Mouse (Mus musculus) midbrain, postnatal 0 days (tissue): ENCODE measurements at regions not wholly inside any gene's neighbourhood (a gene's known extent, or its start where the extent isn't known, plus 50 kb on each side); places are given as distances from the start of the nearest gene placed in this dataset.

ENCODE experiments used
- ATAC-seq: fragments of 200-750 bp; cut with Nextera tagmentation; 2 replicates; pipeline ENCODE4 v1.8.0; 2017; ENCODE audit warnings: moderate number of reproducible peaks, mild to moderate bottlenecking, moderate TSS enrichment, moderate library complexity; ENCODE audit not compliant: low FRiP score
- DNase-seq: peaks from one replicate; pipeline ENCODE4 v3.0.0-alpha.2; 2015; ENCODE audit warnings: low spot score
- H3K27ac ChIP-seq: fragments of 300-500 bp; sonication (generic); 2 replicates; pipeline ENCODE4 v1.5.1; 2014; ENCODE audit warnings: low read depth, mild to moderate bottlenecking, low read length, mixed read lengths
- H3K27me3 ChIP-seq: fragments of 300-500 bp; sonication (generic); 2 replicates; pipeline ENCODE4 v1.6.1; 2014; ENCODE audit warnings: low read length, control low read depth, mixed read lengths; ENCODE audit not compliant: insufficient read depth
- H3K36me3 ChIP-seq: fragments of 300-500 bp; sonication (generic); 2 replicates; pipeline ENCODE4 v1.6.1; 2014; ENCODE audit warnings: low read length, control low read depth, mixed read lengths; ENCODE audit not compliant: insufficient read depth
- H3K4me1 ChIP-seq: fragments of 300-500 bp; sonication (generic); 2 replicates; pipeline ENCODE4 v1.6.1; 2014; ENCODE audit warnings: mild to moderate bottlenecking, control low read depth, antibody characterized with exemption, low read length, mixed read lengths; ENCODE audit not compliant: insufficient read depth
- H3K4me2 ChIP-seq: fragments of 300-500 bp; sonication (generic); 2 replicates; pipeline ENCODE4 v1.6.1; 2014; ENCODE audit warnings: low read depth, mild to moderate bottlenecking, low read length, mixed read lengths; ENCODE audit not compliant: poor library complexity, severe bottlenecking
- H3K4me3 ChIP-seq: fragments of 300-500 bp; sonication (generic); 2 replicates; pipeline ENCODE4 v1.5.1; 2014; ENCODE audit warnings: low read depth, mild to moderate bottlenecking, low read length, moderate library complexity
- H3K9ac ChIP-seq: fragments of 300-500 bp; sonication (generic); replicated peaks from 2 replicates; pipeline ENCODE4 v1.6.1; 2014; ENCODE audit warnings: mild to moderate bottlenecking, low read length, moderate library complexity, mixed read lengths; ENCODE audit not compliant: poor library complexity, severe bottlenecking
- H3K9me3 ChIP-seq: fragments of 300-500 bp; sonication (generic); 2 replicates; pipeline ENCODE4 v1.6.1; 2016; ENCODE audit warnings: low read length, control low read depth
- CTCF ChIP-seq: IDR thresholded peaks from 2 replicates; pipeline ENCODE4 v1.5.1; 2016; ENCODE audit warnings: antibody characterized with exemption, mild to moderate bottlenecking
- WGBS: fragments of 180-500 bp; shearing (Covaris S2); extraction: QIAGEN DNeasy Blood & Tissue Kit; methylation state at CpG from one replicate; pipeline ENCODE4 v1.1.7; 2014; 5-methylcytosine and 5-hydroxymethylcytosine counted together

DNA sequence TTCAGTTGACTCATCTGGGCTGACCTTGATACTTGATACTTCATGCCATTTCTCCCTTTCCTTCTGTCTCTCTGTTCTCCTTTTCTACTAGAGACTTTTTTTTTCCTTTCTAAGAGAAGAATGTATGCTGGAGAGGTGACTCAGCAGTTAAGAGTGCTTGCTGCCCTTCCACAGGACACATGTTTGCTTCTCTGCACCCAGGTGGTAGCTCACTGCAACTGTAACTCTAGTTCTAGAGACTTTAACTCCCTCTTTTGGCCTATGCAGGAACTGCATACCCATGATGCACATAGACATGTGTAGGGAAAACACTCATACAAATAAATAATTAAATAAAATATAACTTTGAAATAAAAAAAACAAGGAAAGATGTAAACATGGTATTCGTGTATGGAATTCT lies 221.5 kb upstream of the Nr2f2 start:
- Histone ChIP-seq H3K4me1 (no peaks in the 10 kb centered on the region), H3K27me3 (peaks cover 26% of the 10 kb centered on the region), H3K9ac (no peak overlapping the region), H3K9me3 (no peaks in the 10 kb centered on the region), H3K36me3 (no peaks in the 10 kb centered on the region), H3K27ac (no peak overlapping the region), H3K4me2 (no peak overlapping the region), H3K4me3 (no peak overlapping the region)
- no peak for TF ChIP-seq CTCF
- 97% methylated on average over 1 of the region's 1 CpGs for WGBS
- DNase-seq, result no peak
- ATAC-seq, result no peak

GRCm38 (mm10) chr7:70584480-70584879 lies 217.9 kb upstream of the Nr2f2 start:
- Histone ChIP-seq H3K4me2 (no peak overlapping the region), H3K9ac (no peak overlapping the region)
- ATAC-seq, result no peak

GRCm38 (mm10) chr7:70576112-70576910 lies 209.8 kb upstream of the Nr2f2 start:
- H3K4me2 ChIP-seq, result no peak overlapping the region
- no peak overlapping the region for H3K9ac ChIP-seq
- H3K4me1 ChIP-seq, result no peaks in the 10 kb centered on the region
- DNase-seq (peak; percentile 22), ATAC-seq (no peak)
- H3K27me3 ChIP-seq, result no peaks in the 10 kb centered on the region
- H3K36me3 ChIP-seq, result no peaks in the 10 kb centered on the region
- no peaks in the 10 kb centered on the region for H3K9me3 ChIP-seq
- no peak for TF ChIP-seq CTCF
- 37% methylated on average over 15 of the region's 15 CpGs for WGBS
- no peak overlapping the region for H3K27ac ChIP-seq
- H3K4me3 ChIP-seq, result no peak overlapping the region

More at GRCm38 (mm10) chr7:70584480-70584879, 217.9 kb upstream of the Nr2f2 start:
- Histone ChIP-seq H3K9me3 (no peaks in the 10 kb centered on the region), H3K4me3 (no peak overlapping the region), H3K27ac (no peak overlapping the region), H3K4me1 (no peaks in the 10 kb centered on the region), H3K36me3 (no peaks in the 10 kb centered on the region), H3K27me3 (peaks cover 17% of the 10 kb centered on the region)
- no peak for DNase-seq
- no peak for TF ChIP-seq CTCF
- 76% methylated on average over 13 of the region's 13 CpGs for WGBS

DNA sequence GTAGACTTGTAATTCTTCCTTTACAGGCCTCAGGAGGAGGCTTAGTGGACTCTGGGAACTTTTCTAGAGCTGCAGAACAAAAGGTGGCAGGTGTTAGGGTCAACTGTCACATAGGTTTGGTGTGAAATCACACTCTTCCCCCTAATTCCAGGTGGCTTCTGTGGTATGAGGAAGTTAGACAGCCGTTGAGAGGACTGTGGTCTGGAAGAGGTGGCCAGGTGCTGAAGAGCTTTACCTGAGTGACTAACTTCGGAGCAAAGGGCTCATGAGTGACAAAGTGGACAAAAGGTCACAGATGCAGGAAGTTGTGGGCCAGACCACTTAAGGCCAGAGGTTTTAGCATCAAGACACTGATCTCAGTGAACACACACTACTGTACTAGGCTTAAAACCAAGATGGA lies 209.1 kb upstream of the Nr2f2 start:
- Histone ChIP-seq H3K4me2 (no peak overlapping the region), H3K9me3 (no peaks in the 10 kb centered on the region), H3K9ac (no peak overlapping the region), H3K4me1 (no peaks in the 10 kb centered on the region), H3K36me3 (no peaks in the 10 kb centered on the region), H3K27ac (no peak overlapping the region), H3K27me3 (no peaks in the 10 kb centered on the region), H3K4me3 (no peak overlapping the region)
- ATAC-seq (no peak), DNase-seq (no peak)
- TF ChIP-seq CTCF, result no peak
- WGBS, result 83% methylated on average over 2 of the region's 2 CpGs

DNA sequence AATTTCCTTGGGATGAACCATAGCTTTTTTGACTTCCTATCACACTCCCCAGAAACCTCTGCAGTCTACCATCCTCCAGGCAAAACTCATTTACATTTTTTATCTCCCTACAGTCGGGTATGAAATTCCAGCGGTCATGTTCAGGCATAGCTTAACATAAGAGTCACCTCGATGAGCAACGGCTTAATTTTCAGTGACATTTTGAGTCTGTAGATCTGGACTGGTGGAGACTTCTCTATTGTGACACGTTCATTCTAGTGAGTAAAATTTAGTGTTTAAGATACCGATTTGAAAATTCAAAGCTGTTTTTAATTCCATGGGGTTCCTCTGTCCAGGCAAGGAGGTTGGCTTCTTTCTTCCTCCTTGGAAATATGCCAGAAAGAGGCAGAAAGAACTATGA lies 207.7 kb upstream of the Nr2f2 start:
- ATAC-seq (no peak), DNase-seq (no peak)
- Histone ChIP-seq H3K27ac (no peak overlapping the region), H3K9me3 (no peaks in the 10 kb centered on the region), H3K4me3 (no peak overlapping the region), H3K9ac (no peak overlapping the region), H3K36me3 (no peaks in the 10 kb centered on the region), H3K4me1 (no peaks in the 10 kb centered on the region), H3K27me3 (no peaks in the 10 kb centered on the region), H3K4me2 (no peak overlapping the region)
- WGBS, result 66% methylated on average over 6 of the region's 6 CpGs
- TF ChIP-seq CTCF, result no peak

DNA sequence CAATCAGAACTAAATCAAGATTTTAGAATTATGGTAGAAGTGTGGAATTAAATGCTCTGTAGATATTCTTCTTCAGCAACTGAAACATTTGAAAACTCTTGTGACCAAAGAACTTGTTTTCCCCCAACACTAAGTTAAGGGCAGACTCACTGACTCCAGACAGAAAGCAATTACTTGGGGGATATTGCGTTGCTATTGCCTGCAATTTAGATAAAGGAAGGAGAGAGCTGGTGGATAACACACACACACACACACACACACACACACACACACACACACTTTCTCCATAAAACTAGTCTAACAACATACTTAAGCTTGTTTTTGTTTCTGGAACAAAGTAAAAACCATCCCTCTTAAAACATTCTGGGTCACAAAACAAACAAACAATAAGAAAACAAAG lies 198.5 kb upstream of the Nr2f2 start:
- ATAC-seq (no peak), DNase-seq (no peak)
- H3K4me3 ChIP-seq, result no peak overlapping the region
- no peak overlapping the region for H3K9ac ChIP-seq
- H3K9me3 ChIP-seq, result no peaks in the 10 kb centered on the region
- H3K4me1 ChIP-seq, result no peaks in the 10 kb centered on the region
- H3K36me3 ChIP-seq, result no peaks in the 10 kb centered on the region
- 90% methylated on average over 1 of the region's 1 CpGs for WGBS
- no peak for TF ChIP-seq CTCF
- no peak overlapping the region for H3K27ac ChIP-seq
- H3K4me2 ChIP-seq, result no peak overlapping the region
- H3K27me3 ChIP-seq, result no peaks in the 10 kb centered on the region
